Mouse (Mus musculus): ENCODE results near the gene Gm17720. TPM values are rescaled to one million over a fixed set of nuclear protein-coding genes. Genes with fewer than 3 reads are reported as not detected.

The Gm17720 gene
- not detected for polyA plus RNA-seq (2017; shearing (Covaris generic))

GRCm38 (mm10) chr8:110102653-110103052, at the start of gene Gm17720:
Gene Gm17720 (minus strand): TSS chr8:110102753.

GRCm38 (mm10) chr8:110100907-110101306, 1.6 kb downstream of the Gm17720 start, which contains the start of gene Gm21964:
Gene Gm21964 (plus strand): TSS chr8:110101207.

GRCm38 (mm10) chr8:110079282-110080221, 23.0 kb downstream of the Gm17720 start, which contains the start of gene Zfp612:
Gene Zfp612 (plus strand): TSS chr8:110079746.

GRCm38 (mm10) chr8:110039659-110040058, 62.9 kb downstream of the Gm17720 start, which contains the start of gene Chst4:
Gene Chst4 (minus strand): TSS chr8:110039740.

Other genes with a start within 250 kb of the Gm17720 start
- 0.89 TPM for gene Phlpp2, start 234.2 kb downstream of the Gm17720 start, polyA plus RNA-seq (2017; shearing (Covaris generic))
- not detected for gene Marveld3, start 140.6 kb downstream of the Gm17720 start, polyA plus RNA-seq (2017; shearing (Covaris generic))
- not detected for gene Tat, start 112.3 kb downstream of the Gm17720 start, polyA plus RNA-seq (2017; shearing (Covaris generic))
- not detected for gene Chst4, start 63.0 kb downstream of the Gm17720 start, polyA plus RNA-seq (2017; shearing (Covaris generic))
- gene Zfp612, start 23.0 kb downstream of the Gm17720 start, polyA plus RNA-seq (2017; shearing (Covaris generic)): 4.9 TPM
- not detected for gene Gm21964, start 1.5 kb downstream of the Gm17720 start, polyA plus RNA-seq (2017; shearing (Covaris generic))
- gene Calb2, start 65.5 kb upstream of the Gm17720 start, polyA plus RNA-seq (2017; shearing (Covaris generic)): not detected
- gene Cmtr2, start 112.9 kb upstream of the Gm17720 start, polyA plus RNA-seq (2017; shearing (Covaris generic)): 13.4 TPM
- gene Hydin, start 164.2 kb upstream of the Gm17720 start, polyA plus RNA-seq (2017; shearing (Covaris generic)): not detected